In the genomic region with DNA sequence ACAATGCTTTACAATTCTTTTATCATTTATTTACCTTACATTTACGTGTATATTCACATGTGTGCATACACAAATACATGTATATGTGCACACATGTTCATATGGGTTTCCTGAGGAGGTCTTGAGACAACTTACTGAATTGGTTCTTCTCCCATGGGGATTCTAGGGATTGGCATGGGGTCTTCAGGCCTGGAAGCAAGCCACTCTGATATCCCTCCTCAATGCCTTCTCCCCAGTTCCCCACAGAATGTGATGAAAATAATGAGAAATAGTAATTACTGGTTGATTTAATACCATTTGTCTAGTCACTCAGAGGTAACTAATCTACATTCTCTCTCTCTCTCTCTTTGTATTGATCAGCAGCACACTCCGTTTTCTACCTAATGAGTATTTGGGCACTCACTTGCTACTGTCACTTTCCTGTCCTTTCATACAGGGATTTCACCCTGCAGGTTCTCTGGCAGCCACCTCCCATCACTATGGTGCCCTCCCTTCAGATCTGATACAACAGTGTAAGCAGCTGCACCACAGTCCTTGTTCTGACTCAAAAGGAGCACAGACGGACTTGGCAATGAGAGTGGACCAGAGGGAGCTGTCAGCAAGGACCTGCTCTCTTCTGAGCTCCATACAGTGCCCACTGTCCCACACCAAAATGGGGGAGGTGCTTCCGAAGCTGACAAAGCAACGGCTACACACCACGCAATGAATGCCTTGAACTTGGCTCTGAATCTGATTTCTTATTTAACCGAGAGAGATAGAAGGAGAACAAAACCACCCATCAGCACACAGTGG, we compare ENCODE assay signal across 13 mouse cellular contexts.
A peak's percentile ranks its signal among the peaks of the same experiment; 100 is the strongest.
DNase-seq lines count a peak whose midpoint lies in the region; ATAC-seq lines count a peak whose summit lies in the region.
"Had no signal": no experiment of that assay in that cellular context is flagged by ENCODE, and none has a peak within 500 bp of the region (broad histone marks: within the 10 kb centered on the region; RNA-seq: fewer than 3 reads in every experiment).

No protein-coding gene starts in this region.

- DNase-seq in cerebellum, postnatal 14 days = peak; percentile 40 to 47
- DNase-seq in cerebellum, adult 11 months = no peak
- DNase-seq in left cerebral cortex, postnatal 10 days (ENCODE audit: extremely low spot score in 1 of 2, low spot score in 2 of 2) = peak; percentile 12 to 22
- no peak for DNase-seq in left cerebral cortex, adult 11 months (ENCODE audit: low spot score)
- peak; percentile 12 for DNase-seq in Muller cell, postnatal 12 days (ENCODE audit: inconsistent ontology term)
- no peak for DNase-seq in adrenal gland, postnatal 36 days
- DNase-seq: adrenal gland, postnatal 14 days; gastrocnemius, postnatal 25 days; lung, postnatal 10 days; thymus, adult 18-20 months had no signal

- H3K27ac ChIP-seq in hindbrain, embryonic 15.5 days (replicated peaks) = peak overlapping the region; percentile 5; the same call in 1 of the 2 replicates
- H3K27ac ChIP-seq: liver, embryonic 12.5 days had no signal

- intact Hi-C loops in left cerebral cortex, postnatal 10 days (cut with DNase I) = no loop called here

- H3K4me3 ChIP-seq in hindbrain, embryonic 15.5 days = no peak overlapping the region
- H3K4me3 ChIP-seq: liver, embryonic 12.5 days had no signal

- no peaks in the 10 kb centered on the region for H3K4me1 ChIP-seq in hindbrain, embryonic 15.5 days (replicated peaks)
- H3K4me1 ChIP-seq: liver, embryonic 12.5 days had no signal

- no peaks in the 10 kb centered on the region for H3K27me3 ChIP-seq in hindbrain, embryonic 15.5 days
- H3K27me3 ChIP-seq: liver, embryonic 12.5 days had no signal

- no peaks in the 10 kb centered on the region for H3K9me3 ChIP-seq in hindbrain, embryonic 15.5 days
- H3K9me3 ChIP-seq: liver, embryonic 12.5 days had no signal

- H3K4me2 ChIP-seq in hindbrain, embryonic 15.5 days = peak overlapping the region; percentile 15; the same call in 1 of the 2 replicates
- H3K4me2 ChIP-seq: liver, embryonic 12.5 days had no signal

- no peak overlapping the region for H3K9ac ChIP-seq in hindbrain, embryonic 15.5 days
- H3K9ac ChIP-seq: liver, embryonic 12.5 days had no signal

- H3K36me3 ChIP-seq in hindbrain, embryonic 15.5 days = no peaks in the 10 kb centered on the region
- H3K36me3 ChIP-seq: liver, embryonic 12.5 days had no signal

- 60% methylated on average over 7 of the region's 7 CpGs for WGBS in hindbrain, embryonic 15.5 days

- ATAC-seq in hindbrain, embryonic 15.5 days (ENCODE audit: low FRiP score, low read depth) = peak; percentile 98
- ATAC-seq in granulocyte monocyte progenitor cell, adult 5-6 weeks (replicated peaks; ENCODE audit: poor library complexity, severe bottlenecking) = no peak
- ATAC-seq: liver, embryonic 12.5 days had no signal

Comparison
In these comparisons a context has a peak if more than half of its experiments do, and no peak if none do; other contexts are left out.
1. DNase-seq: peak in cerebellum, postnatal 14 days (2 of 2), left cerebral cortex, postnatal 10 days (2 of 2) and Muller cell, postnatal 12 days (single experiment); none in cerebellum, adult 11 months (single experiment), left cerebral cortex, adult 11 months (single experiment) and adrenal gland, postnatal 36 days (0 of 2).